In genomic region chrX:56734436-56734835, GRCm38 (mm10) we compare ENCODE assay signal across 11 mouse cellular contexts. TPM values are rescaled to one million over a fixed set of nuclear protein-coding genes. Genes with fewer than 3 reads are reported as not detected.
A peak's percentile ranks its signal among the peaks of the same experiment; 100 is the strongest.
DNase-seq lines count a peak whose midpoint lies in the region; ATAC-seq and TF ChIP-seq lines count a peak whose summit lies in the region.
"Had no signal": no experiment of that assay in that cellular context is flagged by ENCODE, and none has a peak within 500 bp of the region (broad histone marks: within the 10 kb centered on the region; RNA-seq: fewer than 3 reads in every experiment).

No protein-coding gene starts in this region.

- no peak for DNase-seq in forebrain, embryonic 11.5 days (ENCODE audit: low spot score)
- no peak for DNase-seq in lung, postnatal 0 days (ENCODE audit: low spot score)
- DNase-seq in lung, postnatal 36 days = no peak
- peak; percentile 7 for DNase-seq in embryo, embryonic 11 days
- no peak for DNase-seq in left cerebral cortex, adult 8-10 months (ENCODE audit: low spot score in 2 of 2)
- DNase-seq: B cell, adult 2 months; cerebellum, adult 11 months had no signal

- no peak overlapping the region for H3K27ac ChIP-seq in forebrain, embryonic 13.5 days
- H3K27ac ChIP-seq in forebrain, embryonic 11.5 days (ENCODE audit: low read depth, low read length) = no peak overlapping the region
- H3K27ac ChIP-seq in hindbrain, embryonic 16.5 days (ENCODE audit: low read depth, low read length) = no peak overlapping the region
- no peak overlapping the region for H3K27ac ChIP-seq in hindbrain, embryonic 13.5 days
- H3K27ac ChIP-seq in lung, postnatal 0 days (ENCODE audit: low read length) = peak overlapping the region; percentile 68

- H3K4me3 ChIP-seq in forebrain, embryonic 13.5 days = no peak overlapping the region
- no peak overlapping the region for H3K4me3 ChIP-seq in forebrain, embryonic 11.5 days (ENCODE audit: low read depth, low read length)
- no peak overlapping the region for H3K4me3 ChIP-seq in hindbrain, embryonic 16.5 days (ENCODE audit: low read length)
- no peak overlapping the region for H3K4me3 ChIP-seq in hindbrain, embryonic 13.5 days
- H3K4me3 ChIP-seq in lung, postnatal 0 days (ENCODE audit: low read depth, low read length) = peak overlapping the region; percentile 49; the same call in 1 of the 2 replicates

- H3K9me3 ChIP-seq in forebrain, embryonic 13.5 days (replicated peaks) = no peaks in the 10 kb centered on the region
- no peaks in the 10 kb centered on the region for H3K9me3 ChIP-seq in forebrain, embryonic 11.5 days (ENCODE audit: control insufficient read depth, low read length)
- no peaks in the 10 kb centered on the region for H3K9me3 ChIP-seq in hindbrain, embryonic 16.5 days (ENCODE audit: control insufficient read depth, low read length)
- no peaks in the 10 kb centered on the region for H3K9me3 ChIP-seq in hindbrain, embryonic 13.5 days
- H3K9me3 ChIP-seq in lung, postnatal 0 days (ENCODE audit: low read length) = no peaks in the 10 kb centered on the region

- TF ChIP-seq EP300 in lung, postnatal 0 days (IDR thresholded peaks at IDR 0.05) = no peak

- ATAC-seq in forebrain, embryonic 13.5 days = no peak
- ATAC-seq in forebrain, embryonic 11.5 days (replicated peaks; ENCODE audit: low FRiP score) = no peak
- no peak for ATAC-seq in hindbrain, embryonic 16.5 days
- ATAC-seq in hindbrain, embryonic 13.5 days (ENCODE audit: low FRiP score) = no peak
- ATAC-seq in lung, postnatal 0 days = no peak
- ATAC-seq: intestine, postnatal 0 days had no signal

- 34% methylated on average over 5 of the region's 5 CpGs for WGBS in forebrain, embryonic 13.5 days
- 34% methylated on average over 5 of the region's 5 CpGs for WGBS in forebrain, embryonic 11.5 days
- WGBS in hindbrain, embryonic 16.5 days = 26% methylated on average over 5 of the region's 5 CpGs
- WGBS in hindbrain, embryonic 13.5 days = 28% methylated on average over 5 of the region's 5 CpGs
- 31% methylated on average over 5 of the region's 5 CpGs for WGBS in lung, postnatal 0 days

- H3K4me1 ChIP-seq in forebrain, embryonic 13.5 days = 0 out of 2 replicates have a peak, but pooled peaks cover 5% of the 10 kb centered on the region
- H3K4me1 ChIP-seq in forebrain, embryonic 11.5 days (replicated peaks; ENCODE audit: control insufficient read depth, insufficient read depth, low read length) = 0 out of 2 replicates have a peak, but pooled peaks cover 2% of the 10 kb centered on the region
- H3K4me1 ChIP-seq in hindbrain, embryonic 16.5 days (ENCODE audit: control insufficient read depth, insufficient read depth, low read depth, low read length) = no peaks in the 10 kb centered on the region
- peaks cover 13% of the 10 kb centered on the region; the same call in 1 of the 2 replicates for H3K4me1 ChIP-seq in hindbrain, embryonic 13.5 days (replicated peaks)
- H3K4me1 ChIP-seq in lung, postnatal 0 days (ENCODE audit: insufficient read depth, low read depth, low read length) = no peaks in the 10 kb centered on the region

- H3K9ac ChIP-seq in forebrain, embryonic 13.5 days = no peak overlapping the region
- no peak overlapping the region for H3K9ac ChIP-seq in forebrain, embryonic 11.5 days (ENCODE audit: low read length)
- no peak overlapping the region for H3K9ac ChIP-seq in hindbrain, embryonic 16.5 days (ENCODE audit: low read depth, low read length)
- no peak overlapping the region for H3K9ac ChIP-seq in hindbrain, embryonic 13.5 days
- H3K9ac ChIP-seq in lung, postnatal 0 days (replicated peaks; ENCODE audit: low read depth) = peak overlapping the region; percentile 19; the same call in 1 of the 2 replicates

- peak overlapping the region; percentile 38 for H3K4me2 ChIP-seq in forebrain, embryonic 13.5 days
- H3K4me2 ChIP-seq in forebrain, embryonic 11.5 days (ENCODE audit: low read depth, low read length, severe bottlenecking) = no peak overlapping the region
- H3K4me2 ChIP-seq in hindbrain, embryonic 16.5 days (ENCODE audit: low read length) = 0 out of 2 replicates have a peak overlapping the region, but pooled peaks have one; percentile 1
- H3K4me2 ChIP-seq in hindbrain, embryonic 13.5 days = no peak overlapping the region
- no peak overlapping the region; the same call in 1 of the 2 replicates for H3K4me2 ChIP-seq in lung, postnatal 0 days (replicated peaks; ENCODE audit: low read depth, low read length)

- H3K36me3 ChIP-seq in forebrain, embryonic 13.5 days (ENCODE audit: poor library complexity, severe bottlenecking) = no peaks in the 10 kb centered on the region
- no peaks in the 10 kb centered on the region for H3K36me3 ChIP-seq in forebrain, embryonic 11.5 days (ENCODE audit: control insufficient read depth, insufficient read depth, low read length)
- H3K36me3 ChIP-seq in hindbrain, embryonic 16.5 days (ENCODE audit: control insufficient read depth, insufficient read depth, low read length) = no peaks in the 10 kb centered on the region
- no peaks in the 10 kb centered on the region for H3K36me3 ChIP-seq in hindbrain, embryonic 13.5 days
- H3K36me3 ChIP-seq in lung, postnatal 0 days (ENCODE audit: insufficient read depth, low read length) = no peaks in the 10 kb centered on the region

- no peak for TF ChIP-seq CTCF in lung, postnatal 0 days (IDR thresholded peaks at IDR 0.05)

- H3K27me3 ChIP-seq in forebrain, embryonic 13.5 days = no peaks in the 10 kb centered on the region
- no peaks in the 10 kb centered on the region for H3K27me3 ChIP-seq in forebrain, embryonic 11.5 days (ENCODE audit: control insufficient read depth, insufficient read depth, low read length)
- H3K27me3 ChIP-seq in hindbrain, embryonic 16.5 days (replicated peaks; ENCODE audit: control insufficient read depth, insufficient read depth, low read length) = no peaks in the 10 kb centered on the region
- H3K27me3 ChIP-seq in hindbrain, embryonic 13.5 days = no peaks in the 10 kb centered on the region
- no peaks in the 10 kb centered on the region for H3K27me3 ChIP-seq in lung, postnatal 0 days (replicated peaks; ENCODE audit: insufficient read depth, low read length)

RNA-seq across cellular contexts. Expression of gene Fhl1, which starts 2.8 kb away (rescaled TPM):
- polyA plus RNA-seq in forebrain, embryonic 13.5 days (2015; fragmentation: Nextera tagmentation; extraction: Ambion mirVana) = 138 and 154 TPM in 2 replicates
- polyA plus RNA-seq in forebrain, embryonic 11.5 days (2014; fragmentation: Nextera tagmentation; extraction: Ambion mirVana) = 80.1 and 87.3 TPM in 2 replicates
- polyA plus RNA-seq in hindbrain, embryonic 16.5 days (2015; fragmentation: Nextera tagmentation; extraction: Ambion mirVana) = 212 and 226 TPM in 2 replicates
- polyA plus RNA-seq in hindbrain, embryonic 13.5 days (2015; fragmentation: Nextera tagmentation; extraction: Ambion mirVana) = 127 and 139 TPM in 2 replicates
- polyA plus RNA-seq in lung, postnatal 0 days (2015; fragmentation: Nextera tagmentation; extraction: Ambion mirVana) = 982 and 1,058 TPM in 2 replicates
- total RNA-seq in left cerebral cortex, adult 8-10 months (2022) = 100 to 1,000 TPM in 1 of 4 experiments, 10 to 100 TPM in 3; 81.8 to 101 (median 89.4) TPM

Comparison
In these comparisons a context has a peak if more than half of its experiments do, and no peak if none do; other contexts are left out.
1. H3K4me2 ChIP-seq: peak in forebrain, embryonic 13.5 days (single experiment) and hindbrain, embryonic 16.5 days (single experiment); none in forebrain, embryonic 11.5 days (single experiment), hindbrain, embryonic 13.5 days (single experiment) and lung, postnatal 0 days (single experiment).